Mouse (Mus musculus) bone marrow, adult 2 months (tissue): ENCODE results near the gene Cyp4f18. TPM values are rescaled to one million over a fixed set of nuclear protein-coding genes. Genes with fewer than 3 reads are reported as not detected.
A peak's percentile ranks its signal among the peaks of the same experiment; 100 is the strongest.

Experiments used
- H3K27ac ChIP-seq: fragments of 200-500 bp; 2 replicates; pipeline ENCODE4 v1.5.1; 2012; ENCODE audit warnings: low read depth, mild to moderate bottlenecking, control low read depth, inconsistent platforms, low read length; ENCODE audit not compliant: control insufficient read depth, poor library complexity, insufficient read depth
- H3K4me1 ChIP-seq: fragments of 200-500 bp; 2 replicates; pipeline ENCODE4 v1.6.1; 2011; ENCODE audit warnings: low read length; ENCODE audit not compliant: control insufficient read depth, insufficient read depth
- H3K4me3 ChIP-seq: fragments of 200-500 bp; replicated peaks from 2 replicates; pipeline ENCODE3; 2011; ENCODE audit warnings: mild to moderate bottlenecking, low read depth, low read length, control low read depth; ENCODE audit not compliant: control insufficient read depth
- CTCF ChIP-seq: fragments of 200-500 bp; IDR thresholded peaks from 2 replicates; pipeline ENCODE4 v1.5.1; 2011; ENCODE audit warnings: low read length, control low read depth; ENCODE audit not compliant: control insufficient read depth, insufficient read depth
- POLR2A ChIP-seq: fragments of 200-500 bp; IDR thresholded peaks from 2 replicates; pipeline ENCODE4 v1.6.1; 2011; ENCODE audit warnings: low read depth, mild to moderate bottlenecking, control low read depth, low read length, borderline replicate concordance; ENCODE audit not compliant: control insufficient read depth
- WGBS: fragments of 180-500 bp; shearing (Covaris S2); methylation state at CpG from one replicate; pipeline ENCODE4 v1.1.7; 2018; 5-methylcytosine and 5-hydroxymethylcytosine counted together
- polyA plus RNA-seq: library from polyadenylated mRNA; stranded (reverse); fragments of >200 nt; gene quantifications from 2 replicates; pipeline ENCODE4 v1.2.4, GENCODE M21; 2011; ENCODE audit warnings: low replicate concordance; ENCODE audit not compliant: missing spikeins, insufficient read depth, insufficient read length

The Cyp4f18 gene
- polyA plus RNA-seq, 1 experiment: 160 TPM

DNA sequence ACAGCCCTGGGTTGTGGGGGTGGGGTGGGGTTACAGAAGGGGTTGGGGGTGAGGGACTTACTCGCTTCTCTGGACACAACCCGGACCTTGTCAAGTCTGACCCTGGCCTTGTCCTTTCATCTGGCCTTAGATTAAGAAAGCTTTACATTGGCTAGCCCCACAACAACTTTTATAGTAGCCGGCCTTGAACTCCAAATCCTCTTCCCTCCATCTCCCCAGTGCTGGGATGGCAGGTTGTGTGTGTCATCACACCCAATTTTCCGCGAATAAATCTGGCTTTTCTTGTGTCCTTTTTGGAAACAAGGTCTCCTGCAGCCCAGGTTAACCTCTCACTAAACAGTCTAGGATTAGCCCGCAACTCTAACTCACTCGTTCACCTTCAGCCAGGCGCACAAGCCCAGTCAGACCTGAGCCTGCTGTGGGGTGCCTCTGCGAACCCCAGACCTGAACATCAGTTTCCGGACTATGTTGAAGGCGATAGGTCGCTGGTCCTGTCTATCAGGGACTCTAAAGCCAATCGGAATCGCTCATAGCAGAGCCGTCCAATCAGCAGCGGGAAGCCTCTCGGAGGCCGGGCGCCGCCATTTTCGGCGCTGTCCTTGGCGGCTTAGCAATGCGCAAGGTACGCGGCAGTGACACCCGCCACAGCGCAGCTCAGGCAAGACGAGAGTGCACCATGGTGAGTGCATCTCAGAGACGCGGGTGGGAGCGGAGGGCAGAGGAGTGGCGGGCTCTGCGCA, 58.8 kb downstream of the Cyp4f18 start, which contains the start of gene Zfp961:
Zfp961 (plus strand) TSS at position 557 of the 740 bp plus-strand sequence.
- peak; percentile 12; the same call in 1 of the 2 replicates for TF ChIP-seq CTCF
- TF ChIP-seq POLR2A: peak; percentile 88

DNA sequence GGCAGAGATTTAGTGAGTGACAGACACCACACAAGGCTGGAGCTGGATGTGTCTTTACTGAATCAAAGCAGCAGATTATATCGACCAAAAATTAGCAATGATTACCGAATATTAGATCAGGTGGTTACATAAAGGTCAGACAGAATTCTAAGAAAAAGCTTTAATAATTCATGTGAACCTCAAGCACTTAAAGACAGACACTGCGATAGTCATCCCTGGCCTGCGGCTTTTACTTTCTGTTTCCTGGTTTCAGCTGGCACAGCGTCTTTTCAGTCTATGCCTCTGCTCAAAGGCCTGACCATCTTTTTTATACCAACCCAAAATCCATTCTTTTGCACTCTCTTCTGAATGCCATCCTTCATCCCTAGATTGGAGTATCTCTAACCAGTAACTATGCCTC, 60.8 kb downstream of the Cyp4f18 start:
- WGBS: 82% methylated on average over 5 of the region's 5 CpGs
- no peak for TF ChIP-seq POLR2A
- TF ChIP-seq CTCF: no peak
- H3K27ac ChIP-seq: no peak overlapping the region
- H3K4me3 ChIP-seq: no peak overlapping the region
- peaks cover 2% of the 10 kb centered on the region; the same call in 1 of the 2 replicates for H3K4me1 ChIP-seq

More for the DNA sequence above, 58.8 kb downstream of the Cyp4f18 start, which contains the start of gene Zfp961:
- Histone ChIP-seq H3K4me3 (peak within 1 kb of the TSS; percentile 89), H3K27ac (peak within 1 kb of the TSS; percentile 86), H3K4me1 (peaks cover 2% of the 10 kb centered on the region; the same call in 1 of the 2 replicates)
- 5% methylated on average over 34 of the region's 34 CpGs for WGBS

DNA sequence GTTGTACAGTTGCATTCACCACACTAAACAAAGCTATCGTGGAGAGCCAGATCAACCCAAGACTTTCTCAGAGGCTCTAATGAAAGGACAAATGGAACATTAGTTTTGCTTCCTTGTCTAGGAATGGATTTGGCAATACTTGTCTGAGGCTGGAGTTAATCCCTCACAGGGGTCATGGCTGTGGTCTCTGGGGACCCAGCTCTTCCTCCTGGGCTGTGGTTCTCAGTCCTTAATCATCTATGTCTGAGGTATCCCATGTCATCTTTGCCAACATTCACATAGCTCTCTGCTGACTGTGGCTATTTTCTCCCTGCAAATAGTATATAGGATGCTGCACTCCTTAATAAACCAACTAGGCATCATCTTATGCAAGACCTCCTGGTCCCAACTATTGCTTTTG, 67.7 kb downstream of the Cyp4f18 start:
- no peak for TF ChIP-seq POLR2A
- no peak for TF ChIP-seq CTCF
- Histone ChIP-seq H3K4me3 (no peak overlapping the region), H3K4me1 (peaks cover 5% of the 10 kb centered on the region), H3K27ac (no peak overlapping the region)
- WGBS: 74% methylated on average over 1 of the region's 1 CpGs

DNA sequence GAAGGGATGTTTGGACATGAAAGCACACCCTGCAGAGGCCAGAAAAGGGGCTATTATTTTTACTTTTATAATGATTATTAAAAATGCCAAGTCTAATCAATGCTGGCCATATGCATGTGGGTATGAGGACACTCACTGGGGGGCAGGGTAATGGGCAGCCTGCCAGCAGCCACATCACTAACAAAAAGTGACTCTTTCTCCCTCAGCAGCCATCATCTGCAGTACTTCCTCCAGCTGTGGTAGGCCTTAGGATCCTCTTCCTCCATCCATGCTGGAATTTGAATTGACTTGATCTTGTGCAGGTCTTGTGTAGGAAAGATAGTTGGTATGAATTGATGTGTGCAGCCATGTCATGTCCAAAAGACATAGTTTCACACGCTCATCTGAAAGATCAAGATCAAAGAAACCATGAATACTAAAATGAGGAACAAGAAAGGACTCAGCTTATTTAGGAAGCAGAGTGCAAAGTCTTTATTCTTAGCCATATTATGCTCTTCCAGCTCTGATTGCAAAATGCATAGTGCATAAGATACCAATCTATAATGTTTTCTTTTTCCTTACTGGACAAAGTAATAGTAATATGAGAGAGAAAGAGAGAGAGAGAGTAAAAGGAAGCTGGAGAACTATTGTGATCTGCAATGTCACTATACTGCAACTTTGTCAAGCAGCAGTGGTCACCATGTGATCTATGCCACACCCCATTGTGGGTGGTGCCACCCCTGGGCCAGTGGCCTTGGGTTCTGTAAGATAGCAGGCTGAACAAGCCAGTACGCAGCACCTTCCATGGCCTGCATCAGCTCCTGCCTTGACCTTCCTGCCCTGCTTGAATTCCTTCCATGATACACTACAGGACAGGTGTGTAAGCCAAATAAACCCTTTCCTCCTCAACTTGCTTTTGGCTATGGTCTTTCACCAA, 68.9 kb downstream of the Cyp4f18 start:
- TF ChIP-seq POLR2A: no peak
- TF ChIP-seq CTCF: no peak
- H3K27ac ChIP-seq: peak overlapping the region; percentile 27; the same call in 1 of the 2 replicates
- peaks cover 5% of the 10 kb centered on the region for H3K4me1 ChIP-seq
- WGBS: 27% methylated on average over 2 of the region's 2 CpGs
- H3K4me3 ChIP-seq: no peak overlapping the region

Other genes starting within 250 kb of the Cyp4f18 start
- 0.70 and 1.8 TPM in 2 replicates for gene Zfp709, start 127.6 kb downstream of the Cyp4f18 start, polyA plus RNA-seq
- gene Zfp882, start 101.0 kb downstream of the Cyp4f18 start, polyA plus RNA-seq: 1.1 and 1.9 TPM in 2 replicates
- gene Zfp617, start 101.0 kb downstream of the Cyp4f18 start, polyA plus RNA-seq: 7.9 and 8.3 TPM in 2 replicates
- 7.4 and 10.4 TPM in 2 replicates for gene Zfp961, start 58.6 kb downstream of the Cyp4f18 start, polyA plus RNA-seq
- not detected in 2 replicates for gene Olfr372, start 31.6 kb upstream of the Cyp4f18 start, polyA plus RNA-seq
- not detected in 2 replicates for gene Olfr373, start 73.6 kb upstream of the Cyp4f18 start, polyA plus RNA-seq
- gene Olfr374, start 97.4 kb upstream of the Cyp4f18 start, polyA plus RNA-seq: 0.18 and 0.30 TPM in 2 replicates
- 80.7 and 138 TPM in 2 replicates for gene Tpm4, start 125.3 kb upstream of the Cyp4f18 start, polyA plus RNA-seq
- 36.5 and 38.5 TPM in 2 replicates for gene Rab8a, start 151.6 kb upstream of the Cyp4f18 start, polyA plus RNA-seq
- 6.4 and 7.7 TPM in 2 replicates for gene Hsh2d, start 180.0 kb upstream of the Cyp4f18 start, polyA plus RNA-seq
- not detected in 2 replicates for gene Cib3, start 203.2 kb upstream of the Cyp4f18 start, polyA plus RNA-seq
- not detected in 2 replicates for gene Gm11034, start 204.0 kb upstream of the Cyp4f18 start, polyA plus RNA-seq
- gene Fam32a, start 210.1 kb upstream of the Cyp4f18 start, polyA plus RNA-seq: 34.8 and 47.9 TPM in 2 replicates
- gene Ap1m1, start 230.4 kb upstream of the Cyp4f18 start, polyA plus RNA-seq: 27.1 and 51.8 TPM in 2 replicates